Mouse (Mus musculus) testis, adult 2 months (tissue): ENCODE measurements around the gene Grik1.

Experiments used
- CTCF ChIP-seq: fragments of 200-500 bp; IDR thresholded peaks from 2 replicates; pipeline ENCODE4 v1.5.1; 2012; ENCODE audit warnings: low read depth, mild to moderate bottlenecking, inconsistent platforms, low read length, moderate library complexity; ENCODE audit not compliant: control insufficient read depth, insufficient read depth, insufficient replicate concordance
- POLR2A ChIP-seq: fragments of 200-500 bp; IDR thresholded peaks from 2 replicates; pipeline ENCODE4 v1.6.1; 2012; ENCODE audit warnings: low read depth, mild to moderate bottlenecking, inconsistent platforms, low read length, moderate library complexity; ENCODE audit not compliant: control insufficient read depth

GRCm38 (mm10) chr16:87956178-87956577, 333.9 kb downstream of the Grik1 start:
- TF ChIP-seq CTCF (no peak), POLR2A (no peak)
